Mouse (Mus musculus): ENCODE data around the gene Rab11fip2.
A peak's percentile ranks its signal among the peaks of the same experiment; 100 is the strongest.

Rab11fip2 gene

DNA sequence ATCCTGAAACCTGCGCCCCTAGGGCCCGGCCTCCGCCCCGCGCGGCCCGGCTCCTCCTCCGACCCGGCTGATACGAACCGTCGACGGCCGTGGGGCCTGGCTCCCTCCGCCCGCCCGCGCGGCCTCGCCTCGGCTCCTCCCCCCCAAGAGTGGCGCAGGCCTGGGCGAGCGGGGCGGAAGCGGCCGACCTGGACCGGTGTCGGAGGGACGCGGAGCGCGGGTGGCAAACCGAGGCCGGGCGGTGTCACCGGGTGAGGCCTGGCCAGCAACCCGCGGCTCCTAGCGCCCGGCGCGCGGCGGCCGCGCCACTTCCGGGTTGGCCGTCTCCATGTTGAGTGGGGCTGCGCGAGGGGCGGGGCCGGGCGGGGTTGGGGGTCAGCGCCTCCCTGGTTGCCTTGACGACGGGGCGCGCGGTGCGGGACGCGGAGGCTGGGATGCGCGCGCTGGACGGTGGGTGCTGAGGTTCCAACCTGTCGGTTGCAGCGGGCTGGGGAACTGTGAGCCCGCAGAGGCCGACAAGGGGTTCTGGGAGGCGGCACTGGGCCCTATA, at the start of gene Rab11fip2:
Rab11fip2 (minus strand) TSS at position 333 of the 550 bp plus-strand sequence.
- peak; percentile 46 to 77 for DNase-seq (ENCODE audit: low spot score in 2 of 2)

DNA sequence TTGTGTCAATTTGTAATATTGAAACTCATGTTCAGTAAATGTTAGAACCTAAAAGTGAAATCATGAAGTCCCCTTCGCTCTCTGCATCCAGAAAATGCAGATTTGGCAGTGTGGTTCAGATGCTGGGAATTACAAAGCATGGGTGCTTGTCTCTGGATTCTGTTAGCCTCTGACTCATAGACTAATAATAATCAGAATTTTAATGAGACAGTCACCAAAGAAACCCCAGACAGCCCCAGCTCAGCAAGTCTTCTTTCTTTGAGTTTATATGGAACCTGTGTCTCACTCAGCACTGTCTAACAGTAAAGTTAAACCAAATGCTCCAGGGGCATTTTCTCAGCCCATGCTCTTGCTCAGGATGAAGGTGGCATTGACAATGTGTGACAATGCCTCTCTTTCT, 38.1 kb upstream of the Rab11fip2 start:
- no peak for DNase-seq (ENCODE audit: low spot score in 2 of 2)

DNA sequence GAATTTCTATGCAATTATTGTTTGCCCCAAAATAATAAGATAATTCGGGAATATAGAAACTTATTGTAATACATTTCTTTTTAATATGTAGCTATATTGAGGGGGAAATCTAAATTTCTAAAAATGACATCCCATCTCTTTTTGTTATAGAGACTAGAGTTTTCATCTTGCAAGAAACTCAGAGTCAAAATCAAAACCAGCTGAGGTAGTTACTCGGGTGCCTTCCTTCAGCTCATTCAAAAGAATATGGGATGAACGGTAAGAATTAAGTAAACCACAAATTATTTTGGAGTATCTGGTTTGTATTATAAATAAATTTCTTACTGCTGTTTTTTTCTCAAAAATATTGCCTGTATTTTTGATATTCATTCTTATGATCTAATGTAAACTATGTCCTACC, 11.5 kb upstream of the Rab11fip2 start:
- DNase-seq (ENCODE audit: low spot score in 2 of 2), result no peak

GRCm38 (mm10) chr19:59949731-59950130, 6.3 kb upstream of the Rab11fip2 start:
- no peak for DNase-seq (ENCODE audit: low spot score in 2 of 2)

GRCm38 (mm10) chr19:59942716-59943321, 635 bp downstream of the Rab11fip2 start:
- DNase-seq (ENCODE audit: low spot score in 2 of 2), result peak in 1 of 2 experiments; percentile 18

- no peak for DNase-seq (ENCODE audit: low spot score in 2 of 2)
These were observed 3.7 kb downstream of the Rab11fip2 start for GRCm38 (mm10) chr19:59939711-59940110.

DNA sequence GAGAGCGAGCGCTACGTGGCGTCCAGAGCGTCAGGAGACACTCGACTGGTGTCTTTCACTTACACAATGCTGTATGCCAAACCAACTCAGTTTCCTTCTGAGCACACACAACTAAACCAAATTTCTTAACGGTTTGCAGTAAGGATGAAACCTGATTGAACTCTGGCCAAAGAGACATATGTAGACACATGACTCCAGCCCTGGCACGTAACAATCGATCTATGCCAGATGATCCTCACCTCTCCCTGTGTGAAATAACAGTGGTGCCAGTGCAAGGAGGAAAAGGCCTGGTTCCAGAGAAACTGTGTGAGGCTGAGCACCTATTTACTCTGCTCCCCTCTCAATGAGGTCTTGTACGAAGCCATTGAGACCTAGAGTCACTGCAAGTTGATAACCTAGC, 11.4 kb downstream of the Rab11fip2 start:
- no peak for DNase-seq (ENCODE audit: low spot score in 2 of 2)

DNA sequence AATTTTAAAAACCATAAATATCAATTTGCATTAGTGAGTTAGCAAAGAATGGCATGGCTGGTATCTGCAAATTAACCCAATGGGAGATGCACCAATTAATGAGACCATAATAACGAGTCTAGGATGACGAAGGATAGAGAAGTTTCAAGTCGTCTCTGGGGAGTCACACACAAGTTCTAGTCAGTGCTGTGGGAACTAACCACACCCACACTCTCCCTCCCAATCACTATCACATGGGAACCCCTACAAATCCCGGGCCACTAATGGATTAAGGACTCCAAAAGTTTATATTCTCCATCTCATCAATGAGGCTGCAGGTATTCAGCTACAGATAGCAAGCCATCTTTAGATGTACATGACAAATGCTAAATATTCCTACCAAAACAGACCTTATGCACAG, 14.8 kb downstream of the Rab11fip2 start:
- no peak for DNase-seq (ENCODE audit: low spot score in 2 of 2)

DNA sequence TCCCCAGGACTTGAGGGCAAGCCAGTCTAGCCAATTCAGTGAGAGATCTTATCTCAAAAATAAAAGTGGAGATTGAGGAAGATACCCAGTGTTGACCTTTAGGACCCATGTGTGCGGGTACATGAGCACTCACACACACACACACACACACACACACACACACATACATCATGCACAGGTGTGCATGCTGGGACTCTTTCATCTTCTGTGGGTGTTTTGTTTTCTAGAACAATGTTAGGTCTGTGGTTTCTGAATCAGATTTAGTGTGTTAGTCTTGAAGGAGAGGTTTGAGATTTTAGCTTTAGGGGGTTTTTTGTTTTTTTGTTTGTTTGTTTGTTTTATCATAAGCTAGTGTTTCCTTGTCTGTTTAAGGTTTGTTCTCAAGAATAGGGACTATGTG, 17.3 kb downstream of the Rab11fip2 start:
- no peak for DNase-seq (ENCODE audit: low spot score in 2 of 2)

DNA sequence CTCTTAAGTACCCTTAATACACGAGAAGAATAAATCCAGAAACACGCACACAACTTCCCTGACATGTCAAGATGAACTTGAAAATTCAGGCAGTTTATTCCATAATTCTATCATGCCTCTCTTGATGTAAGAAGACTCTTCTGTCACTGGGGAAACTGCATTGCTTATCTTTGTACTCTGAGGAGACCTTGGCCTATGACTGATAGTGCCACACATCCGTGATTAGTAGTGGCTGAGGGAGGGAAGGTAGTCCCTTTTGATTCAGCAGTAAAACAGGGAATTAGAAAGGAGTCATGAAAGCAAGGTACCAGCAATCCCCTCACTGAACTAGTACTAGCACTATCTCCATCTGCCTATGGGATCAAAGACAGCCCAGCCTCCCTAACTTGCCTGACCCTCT, 22.6 kb downstream of the Rab11fip2 start:
- DNase-seq (ENCODE audit: low spot score in 2 of 2), result no peak

DNA sequence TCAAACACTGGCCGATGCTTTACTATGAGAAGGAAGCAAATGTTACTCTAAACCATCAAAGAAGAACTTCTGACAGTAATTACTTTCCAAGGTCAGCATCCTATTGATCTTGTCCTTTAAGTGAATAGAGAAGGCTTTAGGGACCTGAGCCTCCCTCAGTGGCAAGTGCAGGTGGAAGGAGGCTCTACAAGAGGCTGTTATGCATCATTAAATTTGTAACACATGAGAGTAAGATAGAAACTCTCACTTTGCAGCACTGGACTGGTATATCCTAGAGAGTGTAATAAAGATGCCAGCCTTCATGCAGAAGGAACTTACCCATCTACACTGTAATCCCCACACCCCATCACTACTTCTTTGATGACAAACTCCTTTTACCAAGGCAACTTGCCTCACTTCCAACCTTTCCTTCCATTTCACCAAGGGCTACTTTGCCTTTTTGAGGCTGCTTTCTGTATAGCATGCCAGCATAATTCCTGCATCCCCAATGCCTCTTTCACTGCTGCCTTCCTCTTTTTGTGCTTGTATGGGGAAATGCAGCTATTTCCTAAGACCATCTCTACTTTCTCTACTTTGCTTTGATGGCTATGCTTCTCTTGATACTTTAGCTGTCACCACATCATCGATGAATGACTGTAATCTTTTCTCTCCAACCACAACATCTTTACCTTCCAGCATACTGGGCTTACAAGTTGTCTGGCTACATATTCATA, 25.4 kb downstream of the Rab11fip2 start:
- DNase-seq (ENCODE audit: low spot score in 2 of 2), result no peak

DNA sequence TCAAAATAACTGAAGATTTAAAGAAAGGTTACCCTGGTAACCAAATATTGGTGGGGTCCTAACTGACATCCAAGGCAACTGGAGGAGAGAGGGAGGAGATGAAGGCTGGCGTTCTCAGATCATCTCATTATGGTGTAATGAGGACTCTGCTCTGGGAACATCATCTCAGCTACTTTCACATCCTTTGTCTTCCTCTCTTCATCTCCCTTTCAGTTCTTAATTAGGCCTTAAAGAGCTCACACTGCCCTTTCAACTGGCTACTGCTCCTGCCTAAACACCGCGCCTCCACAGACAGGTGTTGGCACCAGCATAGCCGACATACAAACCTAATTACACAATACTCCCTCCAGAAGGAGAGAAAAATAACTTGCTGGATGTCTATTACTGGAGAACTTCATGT, 31.9 kb downstream of the Rab11fip2 start:
- DNase-seq (ENCODE audit: low spot score in 2 of 2), result no peak

- no peak for DNase-seq (ENCODE audit: low spot score in 2 of 2)
These were observed 38.0 kb downstream of the Rab11fip2 start for GRCm38 (mm10) chr19:59905296-59906081.

- no peak for DNase-seq (ENCODE audit: low spot score in 2 of 2)
These were observed 43.5 kb downstream of the Rab11fip2 start for GRCm38 (mm10) chr19:59899965-59900364.

GRCm38 (mm10) chr19:59898301-59898700, 45.2 kb downstream of the Rab11fip2 start:
- no peak for DNase-seq (ENCODE audit: low spot score in 2 of 2)

GRCm38 (mm10) chr19:59889383-59889782, 54.1 kb downstream of the Rab11fip2 start:
- DNase-seq (ENCODE audit: low spot score in 2 of 2), result no peak

- no peak for DNase-seq (ENCODE audit: low spot score in 2 of 2)
These were observed 54.6 kb downstream of the Rab11fip2 start for GRCm38 (mm10) chr19:59888846-59889245.

- DNase-seq (ENCODE audit: low spot score in 2 of 2), result no peak
These were observed 55.6 kb downstream of the Rab11fip2 start for GRCm38 (mm10) chr19:59887866-59888265.

- peak; percentile 6 to 25 for DNase-seq (ENCODE audit: low spot score in 2 of 2)
These were observed 58.2 kb downstream of the Rab11fip2 start for GRCm38 (mm10) chr19:59885301-59885700.

GRCm38 (mm10) chr19:59877238-59877637, 66.2 kb downstream of the Rab11fip2 start:
- no peak for DNase-seq (ENCODE audit: low spot score in 2 of 2)

DNA sequence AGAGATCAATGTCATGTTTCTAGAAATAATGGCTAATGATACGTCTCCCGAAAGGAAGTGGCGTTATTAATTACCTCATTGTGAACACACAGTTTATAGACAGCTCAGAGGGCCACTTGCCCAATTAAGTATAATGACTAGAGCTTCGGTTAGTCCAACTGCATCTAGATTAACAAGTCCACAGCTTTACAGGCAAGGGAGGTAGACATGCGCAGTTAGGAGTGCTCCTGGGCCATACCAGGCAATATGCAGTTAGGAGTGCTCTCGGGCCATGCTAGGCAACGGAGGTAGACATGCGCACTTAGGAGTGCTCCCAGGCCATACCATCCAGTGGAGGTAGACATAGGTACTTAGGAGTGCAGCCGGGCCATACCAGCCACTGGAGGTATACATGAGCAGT, 76.8 kb downstream of the Rab11fip2 start:
- no peak for DNase-seq (ENCODE audit: low spot score in 2 of 2)

- DNase-seq (ENCODE audit: low spot score in 2 of 2), result no peak
These were observed 81.0 kb downstream of the Rab11fip2 start for GRCm38 (mm10) chr19:59862423-59862822.

Data from left cerebral cortex, adult 9 months (tissue).